Mouse (Mus musculus) retina, embryonic 14.5 days (tissue): ENCODE results near the gene Lgalsl.

Experiments used
- DNase-seq: peaks from one replicate; pipeline ENCODE4 v3.0.0-alpha.2; 2015; ENCODE audit warnings: low spot score

Gene Lgalsl

DNA sequence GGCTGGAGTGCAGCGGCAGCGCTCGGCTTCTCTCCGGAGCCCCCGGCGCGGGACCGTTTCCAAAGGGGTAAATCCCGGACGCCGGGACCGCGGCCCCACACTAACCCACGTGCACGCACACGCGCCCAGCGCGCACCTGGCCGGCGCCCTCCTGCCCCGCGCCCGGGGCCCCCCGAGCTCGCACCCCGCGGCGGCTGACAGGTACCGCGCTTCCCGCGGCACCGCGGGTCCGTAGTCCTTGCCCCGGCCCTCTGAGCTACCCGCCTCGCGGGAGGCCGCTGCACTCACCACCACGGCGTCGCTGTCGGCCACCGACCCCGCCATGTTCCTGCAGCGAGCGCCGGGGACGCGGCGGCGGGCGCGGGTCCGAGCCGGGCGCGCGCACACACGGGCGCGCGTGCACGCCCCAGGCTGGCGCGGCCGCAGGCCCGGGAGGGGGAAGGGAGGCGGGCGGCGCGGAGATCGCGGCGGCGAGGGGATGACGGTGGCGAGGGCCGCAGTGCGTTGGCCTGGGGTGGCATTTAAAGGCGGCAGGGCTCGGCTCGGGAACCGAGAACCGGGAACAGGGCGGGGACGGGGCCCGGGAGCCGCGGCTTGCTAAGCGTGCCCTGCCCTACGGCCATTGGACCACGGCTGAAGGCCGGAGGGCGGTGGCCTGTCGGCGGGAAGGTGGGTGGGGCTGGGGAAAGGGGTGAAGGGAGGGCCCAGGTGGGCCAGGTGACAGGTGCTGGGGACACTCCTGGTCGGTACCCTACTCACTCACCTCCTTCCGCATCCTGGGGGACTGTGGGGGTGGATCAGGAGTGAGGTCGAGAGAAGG is at the start of gene Lgalsl:
TSS of gene Lgalsl (minus strand) at position 371 of the 820 bp plus-strand sequence.
- peak; percentile 67 for DNase-seq

DNA sequence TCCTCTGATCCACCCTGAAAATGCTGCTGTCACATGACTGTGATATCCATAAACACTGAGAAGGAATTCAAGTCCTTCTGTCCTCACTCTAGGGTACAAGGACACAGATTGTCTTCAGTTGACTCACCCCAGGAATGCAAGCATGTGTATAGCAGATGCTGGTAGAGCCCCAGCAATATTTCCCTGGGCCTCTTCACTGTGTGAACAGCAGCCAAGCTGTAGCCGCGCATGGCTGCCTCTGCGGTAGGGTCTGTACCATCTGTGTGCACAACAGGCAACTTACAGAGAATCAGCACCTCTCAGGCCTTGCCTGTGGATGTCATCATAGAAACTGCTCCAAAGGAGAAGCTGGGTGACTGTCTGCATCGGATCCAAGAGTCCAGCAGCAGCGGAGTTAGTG is 47.8 kb upstream of the Lgalsl start:
- DNase-seq = no peak

DNA sequence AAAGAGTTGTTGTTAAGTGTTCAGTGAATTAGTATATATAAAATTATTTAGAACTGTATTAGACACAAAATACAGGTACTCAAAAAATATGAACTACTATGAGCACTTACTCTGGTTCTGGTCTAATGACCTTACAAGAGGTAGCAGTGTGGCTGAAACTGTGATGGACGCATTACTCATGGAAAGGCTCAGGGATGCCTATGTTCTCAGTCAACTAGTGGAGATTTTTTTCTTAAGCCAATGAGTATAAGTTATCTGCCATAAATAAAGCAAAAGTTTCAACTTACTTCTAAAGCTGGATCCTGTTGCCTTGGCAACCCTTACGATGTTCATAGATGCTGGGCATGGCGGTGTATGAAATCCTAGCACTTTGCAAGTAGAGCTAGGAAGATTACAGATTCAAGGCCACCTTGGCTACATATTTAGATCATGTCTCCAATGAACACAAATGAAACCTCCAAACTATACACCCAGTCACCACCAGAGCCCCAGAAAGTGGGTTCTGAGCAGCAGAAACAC is 46.8 kb upstream of the Lgalsl start:
- DNase-seq = no peak

DNA sequence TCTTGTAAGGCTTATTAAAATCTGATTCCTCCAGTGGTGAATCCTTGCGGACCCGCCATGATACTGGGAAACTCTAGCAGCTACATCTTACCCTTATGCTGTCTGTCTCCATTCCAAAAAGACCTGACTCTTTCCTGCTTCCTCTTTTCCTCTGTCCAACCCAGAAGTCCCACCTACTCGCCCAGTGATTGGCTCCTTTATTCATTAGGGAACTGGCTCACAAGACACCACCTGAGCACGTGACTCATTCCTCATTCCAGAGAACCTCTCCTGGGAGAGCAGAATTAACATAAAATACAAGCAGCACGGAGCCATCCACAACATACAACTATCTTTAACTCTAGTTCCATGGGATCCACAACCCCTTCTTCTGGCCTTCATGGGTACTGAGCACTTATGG is 42.5 kb upstream of the Lgalsl start:
- DNase-seq = no peak

DNA sequence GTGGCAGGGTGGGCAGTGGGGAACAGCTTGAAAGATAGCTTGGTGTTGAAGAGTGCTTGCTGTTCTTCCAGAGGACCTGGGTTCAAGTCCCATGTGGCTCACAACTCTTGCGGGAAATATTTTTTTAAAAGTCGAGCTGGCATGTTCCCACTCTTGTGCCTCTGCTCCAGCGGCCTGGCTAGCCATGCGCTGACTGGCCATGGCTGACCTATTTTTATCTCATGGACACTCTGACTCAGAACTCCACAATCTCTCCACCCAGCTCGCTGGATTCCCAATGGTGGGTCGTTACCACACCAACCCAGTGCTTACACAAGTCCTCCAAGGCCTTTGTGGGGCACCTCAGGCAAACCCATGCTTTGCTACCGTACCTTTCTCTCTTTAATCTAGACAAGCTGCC is 42.1 kb upstream of the Lgalsl start:
- no peak for DNase-seq

DNA sequence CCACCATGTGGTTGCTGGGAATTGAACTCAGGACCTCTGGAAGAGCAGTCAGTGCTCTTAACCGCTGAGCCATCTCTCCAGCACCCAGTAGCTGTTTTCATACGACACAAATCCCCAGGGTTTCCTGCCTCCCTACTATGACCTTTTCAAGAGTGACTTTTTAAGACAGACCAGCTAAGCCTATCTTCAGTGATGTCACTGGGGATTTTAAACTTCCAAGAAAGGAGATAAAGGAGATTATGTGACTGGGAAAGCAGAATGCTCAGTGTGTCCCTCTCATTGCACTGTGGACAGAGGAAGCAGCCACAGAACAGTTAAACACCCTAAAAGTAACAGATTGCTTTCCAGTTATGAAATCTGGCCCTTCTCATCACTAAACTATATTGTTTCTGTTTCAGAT is 41.6 kb upstream of the Lgalsl start:
- DNase-seq = no peak

DNA sequence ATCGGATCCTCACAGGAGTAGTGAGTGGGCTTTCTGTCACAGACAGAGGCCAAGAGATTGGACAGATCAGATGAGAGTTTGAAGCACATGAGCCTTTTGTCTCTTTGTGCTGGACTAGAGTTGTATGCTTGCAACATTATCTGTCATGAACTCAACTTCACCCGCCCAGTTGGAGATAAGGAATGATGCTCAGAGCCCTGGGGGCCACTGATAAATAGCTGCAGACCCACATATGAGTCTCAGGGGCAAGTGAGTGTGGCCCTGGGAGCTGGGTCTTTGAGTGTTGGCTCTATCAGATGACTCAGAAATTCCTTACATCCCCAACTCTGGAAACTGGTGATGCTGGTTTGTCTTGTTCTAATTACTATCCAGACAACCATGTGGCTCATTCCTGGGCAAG is 39.1 kb upstream of the Lgalsl start:
- DNase-seq = no peak

DNA sequence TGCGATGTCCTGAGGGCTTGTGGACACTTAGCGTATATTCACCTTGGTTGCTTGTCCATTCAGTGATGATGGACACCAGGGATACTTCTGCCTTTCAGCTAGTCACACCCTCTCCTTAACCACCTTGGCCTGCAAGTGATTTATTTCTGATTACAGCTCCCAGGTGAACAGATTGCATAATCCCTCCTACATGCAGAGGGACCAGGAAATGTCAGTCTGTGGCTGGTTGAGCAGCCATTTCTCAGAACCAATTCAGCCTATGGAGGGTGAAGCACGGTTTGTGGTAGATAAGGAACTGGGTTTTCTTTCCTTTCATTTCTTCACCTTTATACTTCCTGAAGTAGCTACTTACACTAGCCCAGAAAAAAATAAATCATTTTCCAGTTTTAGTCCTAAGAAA is 34.6 kb upstream of the Lgalsl start:
- DNase-seq = no peak

DNA sequence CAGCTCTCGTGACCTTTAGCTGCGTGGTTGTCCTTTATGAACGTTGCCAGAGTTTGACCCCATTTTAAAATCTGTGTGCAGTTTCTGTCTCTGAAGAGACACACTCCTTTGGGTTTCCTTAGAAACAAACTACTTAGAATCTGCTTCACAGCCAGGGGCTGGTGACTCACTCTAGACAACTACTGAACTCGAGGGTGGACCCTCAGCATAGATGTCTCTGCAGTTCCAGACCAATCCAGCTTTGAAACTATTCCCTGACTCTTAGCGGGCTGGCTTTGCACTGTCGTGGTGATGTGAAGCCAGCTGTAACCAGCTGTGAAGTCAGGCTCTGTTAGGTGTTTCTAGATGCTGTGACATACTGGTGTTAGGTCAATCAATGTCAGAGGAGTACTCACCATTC is 33.8 kb upstream of the Lgalsl start:
- no peak for DNase-seq

DNA sequence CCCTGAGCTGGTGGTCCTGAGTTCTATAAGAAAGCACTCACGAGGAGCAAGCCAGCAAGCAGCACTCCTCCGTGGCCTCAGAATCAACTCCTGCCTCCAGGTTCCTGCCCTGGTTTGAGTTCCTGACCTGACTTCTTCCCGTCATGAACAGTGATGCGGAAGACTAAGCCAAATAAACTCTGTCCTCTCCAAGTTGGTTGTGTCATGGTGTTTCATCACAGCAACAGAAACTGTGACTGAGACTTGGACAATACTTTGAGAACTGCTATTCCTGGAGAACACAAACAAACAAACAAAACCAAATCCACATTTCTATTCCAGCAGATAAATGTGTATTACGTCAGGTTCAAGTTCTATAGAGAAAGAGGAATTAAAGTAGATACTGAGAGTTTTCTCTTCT is 31.2 kb upstream of the Lgalsl start:
- no peak for DNase-seq

DNA sequence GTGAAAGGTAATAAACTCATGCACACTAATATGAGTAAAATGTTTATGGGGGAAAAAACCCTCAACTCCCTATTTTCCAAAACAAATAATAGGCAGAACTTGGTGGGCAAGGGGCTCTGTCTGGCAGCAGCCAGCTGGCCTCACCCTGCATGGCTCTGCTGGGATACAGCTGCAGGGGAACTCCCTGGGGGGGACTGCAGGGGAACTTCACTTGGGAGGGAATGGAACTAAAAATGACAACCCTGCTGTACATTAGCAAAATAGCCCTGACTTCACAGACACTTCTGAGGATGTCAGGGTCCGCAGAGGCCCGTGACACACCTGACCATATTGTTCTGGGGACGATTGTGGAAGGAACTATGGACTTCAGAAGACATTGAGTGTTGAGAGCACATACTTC is 29.5 kb upstream of the Lgalsl start:
- no peak for DNase-seq

DNA sequence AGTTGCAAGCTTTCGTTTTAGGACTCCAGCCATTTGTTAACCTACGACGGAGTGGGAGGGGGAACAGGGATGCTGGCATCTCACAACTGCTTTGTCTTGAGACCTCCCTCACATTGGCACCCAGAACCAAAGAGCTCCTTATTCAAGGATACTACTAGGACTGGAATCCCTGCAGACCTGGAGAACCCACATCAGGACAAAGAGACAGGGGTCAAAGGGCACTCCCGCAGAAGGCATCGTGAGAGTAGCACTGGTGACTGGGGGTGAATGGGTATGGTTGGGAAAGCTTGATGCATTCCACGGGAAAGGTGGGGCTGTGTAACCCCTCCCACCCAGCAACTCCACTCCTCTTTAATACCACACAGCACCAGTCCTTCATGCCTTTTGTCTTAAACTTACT is 29.0 kb upstream of the Lgalsl start:
- DNase-seq = no peak

DNA sequence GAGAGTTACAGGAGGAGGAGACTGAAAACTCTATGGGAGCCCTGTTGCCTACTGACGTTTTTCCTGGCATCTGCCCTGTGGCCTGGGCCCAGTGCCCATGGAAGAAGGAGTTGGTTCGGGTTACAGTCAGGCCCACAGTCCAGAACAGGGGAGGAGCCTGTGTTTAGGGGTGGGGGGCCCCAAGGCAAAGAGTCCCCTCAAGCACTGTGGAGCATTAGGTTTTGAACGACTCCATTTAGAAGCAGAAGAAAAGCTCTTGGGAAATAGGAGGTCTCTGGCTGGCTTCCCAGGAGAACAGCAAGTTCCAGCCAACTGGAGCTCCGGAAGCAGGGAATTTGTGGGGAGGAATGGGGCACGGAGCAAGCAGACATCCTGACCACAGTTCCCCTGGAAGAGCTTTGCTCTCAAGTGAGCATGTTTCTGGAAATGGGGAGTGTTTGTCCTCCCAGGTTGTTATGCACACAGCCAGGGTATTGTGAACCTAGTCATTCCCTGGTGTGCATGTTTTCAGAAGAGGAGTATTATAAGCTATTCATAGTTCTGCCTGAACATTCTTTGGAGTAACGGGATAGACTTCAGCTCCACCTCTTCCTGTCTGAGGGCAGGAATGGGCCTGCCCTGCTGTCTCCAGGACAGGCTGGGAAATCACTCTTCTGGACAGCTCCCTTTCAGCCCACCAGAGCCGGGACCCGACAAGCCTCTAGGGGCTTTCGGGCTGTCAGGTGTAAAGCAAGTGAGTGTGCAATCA is 28.2 kb upstream of the Lgalsl start:
- DNase-seq = no peak

DNA sequence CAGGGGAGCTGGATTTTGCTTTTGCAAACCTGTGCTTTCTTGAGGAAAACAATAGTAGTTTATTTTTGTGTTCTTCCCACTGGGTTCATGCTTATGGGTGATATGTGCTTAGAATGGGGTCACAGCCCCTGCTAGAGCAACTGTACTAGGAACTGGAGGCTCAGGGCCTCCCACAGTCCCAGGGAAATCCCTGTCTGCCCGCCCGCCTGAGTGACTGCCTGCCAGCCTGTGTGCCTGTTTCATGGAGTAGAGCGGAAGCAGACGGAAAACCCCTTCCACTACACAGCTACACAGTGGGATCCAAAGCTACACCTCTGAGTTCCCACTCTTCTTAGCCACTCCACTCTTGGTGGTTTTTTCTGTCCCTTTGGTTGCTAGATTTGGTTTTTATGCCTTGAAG is 27.1 kb upstream of the Lgalsl start:
- DNase-seq = no peak

DNA sequence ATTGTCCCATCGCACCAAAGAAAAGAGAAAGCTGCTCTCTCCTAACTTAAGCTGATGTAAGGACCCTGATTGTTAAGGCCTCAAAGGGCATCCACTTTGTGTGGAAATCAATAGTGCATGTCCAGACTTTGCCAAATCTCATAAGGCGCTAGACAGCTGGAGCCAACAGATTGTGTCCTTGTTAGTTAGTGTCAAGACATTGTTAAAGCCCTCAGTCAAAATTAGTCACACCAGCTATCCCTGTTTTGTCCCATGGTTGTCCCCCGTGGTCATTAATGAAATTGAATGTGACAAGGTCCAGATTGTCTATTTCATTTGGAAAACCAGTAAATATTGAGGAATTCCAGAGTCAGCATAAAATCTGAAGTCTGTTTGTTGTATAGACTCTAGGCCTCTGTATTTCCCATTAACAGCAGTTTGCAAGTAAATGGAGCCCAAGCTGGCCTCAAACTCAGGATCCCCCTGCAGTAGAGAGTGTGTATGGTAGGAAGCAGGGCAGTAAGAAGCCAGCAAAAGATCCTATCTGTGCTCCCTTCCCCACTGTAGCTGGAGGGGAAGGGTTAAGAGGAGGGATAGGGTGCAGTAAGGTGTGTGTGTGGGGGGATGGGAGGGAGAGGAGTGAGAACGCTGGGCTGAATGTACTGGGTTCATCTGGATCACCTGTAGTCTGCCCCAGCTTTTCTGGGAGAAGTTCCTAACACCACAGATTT is 23.3 kb upstream of the Lgalsl start:
- peak; percentile 75 for DNase-seq

DNA sequence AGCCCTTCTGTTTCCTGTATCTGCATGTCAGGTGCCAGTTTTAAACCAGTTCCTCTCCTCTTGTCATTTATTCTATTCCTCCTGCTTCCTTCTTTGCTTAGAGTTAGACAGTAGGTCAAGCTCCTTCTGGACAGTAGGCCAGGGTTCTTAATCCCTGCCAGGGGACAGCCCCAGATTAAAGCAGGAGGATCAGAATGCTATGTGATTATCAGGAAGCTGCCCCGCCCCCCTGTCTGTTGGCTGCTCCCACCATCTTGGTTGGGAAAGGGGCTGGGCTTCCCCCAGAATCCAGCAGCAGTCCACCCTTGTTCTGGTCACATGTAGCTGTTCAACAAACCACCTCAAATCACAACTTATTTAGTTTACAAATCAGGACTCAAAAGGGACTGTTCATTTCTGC is 19.3 kb upstream of the Lgalsl start:
- peak; percentile 47 for DNase-seq

DNA sequence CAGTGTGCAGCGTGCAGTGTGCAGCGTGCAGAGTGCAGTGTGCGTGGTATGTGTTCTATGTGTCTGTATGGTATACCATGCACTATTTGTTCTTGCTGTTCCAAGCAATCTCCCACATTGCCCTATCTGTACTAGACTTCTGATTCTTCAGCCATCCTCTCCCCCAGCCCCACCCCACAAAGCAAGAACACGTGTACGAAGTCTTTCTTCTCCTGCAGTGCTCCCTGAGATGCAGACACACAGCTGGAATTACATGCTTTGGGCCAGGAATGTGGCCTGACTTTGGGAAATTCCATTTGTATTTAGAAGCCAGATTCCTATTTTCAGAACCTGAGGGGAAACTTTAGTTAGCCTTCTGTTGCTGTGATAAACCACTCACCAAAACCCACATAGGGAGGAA is 18.5 kb upstream of the Lgalsl start:
- no peak for DNase-seq

DNA sequence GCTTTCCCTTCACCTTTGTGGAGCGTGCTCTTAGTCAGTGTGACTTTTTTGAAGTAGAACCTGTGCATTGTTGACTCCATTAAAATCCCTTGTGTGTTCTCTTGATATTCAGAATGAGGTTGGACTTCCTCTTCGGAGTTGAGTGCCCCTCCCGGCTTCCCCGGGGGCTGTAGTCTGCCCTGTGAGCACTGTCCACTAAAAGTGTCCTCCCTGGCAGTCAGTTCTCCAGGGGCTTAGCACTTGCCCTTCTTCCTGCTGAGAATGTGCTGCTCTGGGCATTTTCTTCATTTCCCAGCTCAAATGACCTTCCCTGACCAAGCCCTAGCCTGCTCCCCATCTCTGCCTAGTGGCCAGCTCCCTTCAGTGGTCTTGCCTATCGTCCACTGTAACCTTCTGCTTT is 6.5 kb upstream of the Lgalsl start:
- DNase-seq = no peak

DNA sequence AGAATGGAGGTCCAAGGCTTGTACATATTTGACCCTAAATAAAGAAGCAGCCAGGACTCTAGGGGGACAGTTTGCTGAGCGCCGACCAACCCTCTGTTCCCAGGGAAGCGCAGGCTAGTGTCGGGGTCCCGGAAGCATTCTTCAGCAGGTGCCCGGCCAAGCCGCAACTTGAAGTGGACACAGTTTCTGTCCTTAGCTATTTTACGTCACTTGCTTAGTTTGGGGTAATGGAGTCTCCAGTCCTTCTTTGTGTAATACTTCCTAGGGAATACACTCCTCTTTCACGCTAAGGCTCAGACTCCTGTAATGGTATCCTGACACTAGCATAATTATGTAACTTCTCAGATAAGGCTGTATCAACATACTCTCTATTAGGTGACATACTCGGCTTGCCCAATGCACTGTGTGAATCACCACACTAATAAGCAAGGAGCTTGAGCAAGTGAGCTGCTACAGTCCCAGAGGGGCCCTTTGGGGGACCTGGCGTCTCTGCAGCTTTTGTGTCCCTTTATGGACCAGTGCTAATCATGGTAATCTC is 813 bp upstream of the Lgalsl start:
- DNase-seq = peak; percentile 47

DNA sequence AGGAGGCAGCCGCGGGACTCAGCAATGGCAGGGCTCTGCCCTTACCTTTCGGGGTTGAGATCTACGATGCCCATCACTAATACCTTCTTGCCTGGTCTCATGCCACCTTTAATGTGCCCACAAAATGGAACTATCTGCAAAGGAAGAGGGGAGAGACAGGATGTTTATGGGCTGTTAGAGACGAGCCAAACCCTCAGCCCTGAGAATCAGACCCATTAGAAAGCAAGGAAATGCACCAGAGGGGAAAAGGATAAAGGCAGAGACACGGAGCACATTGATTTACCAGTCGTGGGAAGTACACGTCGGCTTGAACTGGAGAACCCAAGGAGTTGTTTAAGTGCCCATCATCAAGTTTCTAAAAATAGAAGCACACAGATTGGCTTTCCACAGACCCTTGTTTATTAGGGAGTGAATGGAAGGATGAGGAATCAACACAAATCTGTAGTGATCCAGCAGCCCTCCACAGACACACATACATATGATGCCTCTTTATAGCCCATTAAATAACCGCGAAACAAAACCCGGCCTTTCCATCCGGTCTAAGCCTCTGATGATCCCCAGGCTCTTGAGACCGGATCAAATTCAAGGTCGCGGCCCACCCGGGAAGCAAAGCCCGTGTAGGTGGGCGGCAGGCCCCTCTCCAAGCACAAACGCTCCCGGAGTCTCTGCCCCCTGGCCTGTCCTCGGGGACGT is 717 bp downstream of the Lgalsl start:
- peak; percentile 56 for DNase-seq

DNA sequence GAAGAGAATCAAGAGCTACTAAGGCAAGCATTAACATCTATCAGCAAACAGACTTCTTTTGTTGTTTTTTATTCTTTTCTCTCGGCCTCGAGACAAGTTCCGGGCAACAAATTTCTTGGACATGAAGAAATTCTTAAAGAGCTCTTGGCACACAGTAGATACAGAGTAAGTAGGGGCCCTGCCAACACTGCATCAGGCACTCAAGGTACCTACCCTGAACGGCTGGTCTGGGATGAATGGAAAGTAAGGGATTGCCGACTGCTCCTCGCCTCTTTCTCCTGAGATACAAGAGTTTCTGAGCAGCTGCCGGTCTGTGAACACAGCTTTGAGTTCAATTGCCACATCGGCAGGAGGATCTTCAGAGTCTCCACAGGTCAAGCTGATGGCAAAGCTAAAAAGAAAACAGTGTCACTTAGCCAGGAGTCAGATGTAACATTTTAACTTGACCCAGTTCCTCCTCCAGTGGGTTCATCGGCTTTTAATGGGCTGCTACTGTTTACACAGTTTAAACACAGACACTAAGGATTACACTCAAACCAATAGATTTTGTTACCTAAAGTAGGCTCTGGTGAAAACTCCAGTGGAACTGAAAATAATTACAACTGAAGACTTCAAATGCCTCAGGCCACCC is 1.7 kb downstream of the Lgalsl start:
- no peak for DNase-seq
